Mouse (Mus musculus) erythroblast, embryonic 14.5 days (primary cell): Measurements from ENCODE around the gene Hmga2. TPM values are rescaled to one million over a fixed set of nuclear protein-coding genes. Genes with fewer than 3 reads are reported as not detected.
"Not testable (repeated sequence)": the region's sequence is repeated elsewhere in the genome, so short reads cannot be mapped to it uniquely, and the experiment has no call there.

Source experiments
- H3K27me3 ChIP-seq: 2 replicates; pipeline ENCODE4 v1.6.1; 2012; ENCODE audit warnings: inconsistent platforms; ENCODE audit not compliant: control insufficient read depth
- H3K36me3 ChIP-seq: 2 replicates; pipeline ENCODE4 v1.6.1; 2012; ENCODE audit warnings: mild to moderate bottlenecking, inconsistent platforms; ENCODE audit not compliant: control insufficient read depth
- H3K4me1 ChIP-seq: 2 replicates; pipeline ENCODE4 v1.6.1; 2012; ENCODE audit warnings: inconsistent platforms; ENCODE audit not compliant: control insufficient read depth
- H3K4me3 ChIP-seq: replicated peaks from 2 replicates; pipeline ENCODE3; 2012; ENCODE audit warnings: moderate library complexity, mild to moderate bottlenecking, inconsistent platforms
- H3K9me3 ChIP-seq: 2 replicates; pipeline ENCODE4 v1.6.1; 2012; ENCODE audit warnings: low read length, inconsistent platforms, mixed read lengths; ENCODE audit not compliant: control insufficient read depth
- GATA1 ChIP-seq: IDR thresholded peaks from 2 replicates; pipeline ENCODE4 v1.6.1; 2012; ENCODE audit warnings: low read length, inconsistent platforms, mixed read lengths
- TAL1 ChIP-seq: IDR thresholded peaks from 3 replicates; pipeline ENCODE4 v1.6.1; 2012; ENCODE audit warnings: low read length, inconsistent platforms, mixed read lengths
- polyA plus RNA-seq: library from polyadenylated mRNA; stranded (reverse); fragments of >175 nt; gene quantifications from 2 replicates; pipeline ENCODE4 v1.2.3, GENCODE M21; 2012

Gene Hmga2
- polyA plus RNA-seq, 1 experiment = 0.05 TPM

- Histone ChIP-seq H3K27me3 (no peaks in the 10 kb centered on the region), H3K36me3 (no peaks in the 10 kb centered on the region), H3K4me1 (no peaks in the 10 kb centered on the region), H3K4me3 (no peak overlapping the region), H3K9me3 (no peaks in the 10 kb centered on the region)
- TF ChIP-seq GATA1 (no peak), TAL1 (no peak)
These were observed 121.7 kb downstream of the Hmga2 start for GRCm38 (mm10) chr10:120354523-120355030.

DNA sequence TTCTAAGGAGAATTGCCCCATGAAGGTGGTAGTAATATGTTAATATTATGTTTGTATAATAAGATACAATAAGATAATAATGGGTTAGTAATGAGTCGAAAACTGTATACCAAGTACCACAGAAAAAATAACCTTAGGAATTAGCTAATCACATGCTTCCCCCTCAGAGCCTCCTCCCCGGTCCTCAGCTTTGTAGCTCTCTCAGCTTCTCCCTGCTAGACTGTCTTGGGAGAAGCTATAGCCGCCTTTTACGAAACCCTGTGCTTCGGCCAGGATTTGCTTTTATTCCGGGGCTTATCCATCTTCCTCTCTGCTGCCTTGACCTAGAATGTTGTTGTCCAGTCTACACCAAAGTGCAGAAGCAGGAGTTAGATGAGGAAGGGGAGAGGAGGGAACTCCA, 130.9 kb downstream of the Hmga2 start:
- no peaks in the 10 kb centered on the region for H3K9me3 ChIP-seq
- H3K4me3 ChIP-seq = no peak overlapping the region
- no peaks in the 10 kb centered on the region for H3K4me1 ChIP-seq
- no peaks in the 10 kb centered on the region for H3K27me3 ChIP-seq
- no peaks in the 10 kb centered on the region for H3K36me3 ChIP-seq
- no peak for TF ChIP-seq GATA1
- TF ChIP-seq TAL1 = no peak

DNA sequence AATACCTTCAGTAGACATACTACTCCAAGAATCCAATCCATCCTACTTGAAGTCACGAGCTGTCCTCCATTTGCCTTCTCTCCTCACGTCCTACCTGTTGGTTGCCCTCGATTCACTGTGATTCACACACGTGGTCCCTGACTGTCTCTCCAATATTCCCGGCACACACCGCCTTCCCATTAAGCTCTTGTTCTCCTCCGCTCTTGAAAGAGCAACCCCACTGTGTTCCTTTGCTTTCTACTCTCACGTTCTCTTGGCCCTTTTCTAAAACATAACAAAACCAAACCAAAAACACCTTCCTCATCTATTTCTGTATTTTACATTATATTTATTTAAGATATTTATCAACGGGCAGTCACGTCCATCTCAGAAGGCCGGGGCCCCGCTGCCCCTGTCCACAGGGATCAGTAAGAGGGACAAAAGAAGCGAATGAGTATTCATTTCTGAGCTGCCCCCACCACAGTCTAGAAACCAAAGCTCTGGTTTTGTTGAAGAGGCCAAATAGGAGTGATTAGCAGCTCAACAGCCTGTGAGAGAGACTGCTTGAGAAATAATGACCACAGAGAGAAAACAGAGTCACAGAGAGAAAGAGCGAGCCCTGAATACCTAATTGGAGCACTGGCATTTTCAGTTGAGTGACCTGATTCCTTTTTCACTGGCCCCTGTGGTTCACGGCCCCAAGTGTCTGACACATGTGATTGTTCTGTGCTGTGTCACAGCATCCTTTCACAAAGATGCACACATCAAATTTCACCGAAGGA, 131.5 kb downstream of the Hmga2 start:
- H3K36me3 ChIP-seq = no peaks in the 10 kb centered on the region
- H3K9me3 ChIP-seq = no peaks in the 10 kb centered on the region
- H3K4me3 ChIP-seq = no peak overlapping the region
- no peaks in the 10 kb centered on the region for H3K4me1 ChIP-seq
- H3K27me3 ChIP-seq = no peaks in the 10 kb centered on the region
- TF ChIP-seq TAL1 (no peak), GATA1 (no peak)

GRCm38 (mm10) chr10:120339906-120340305, 136.4 kb downstream of the Hmga2 start:
- H3K36me3 ChIP-seq, H3K4me3 ChIP-seq, H3K9me3 ChIP-seq, H3K27me3 ChIP-seq, H3K4me1 ChIP-seq: not testable (repeated sequence)

GRCm38 (mm10) chr10:120339324-120339723, 136.9 kb downstream of the Hmga2 start:
- Histone ChIP-seq H3K4me3 (no peak overlapping the region), H3K36me3 (no peaks in the 10 kb centered on the region), H3K9me3 (no peaks in the 10 kb centered on the region), H3K4me1 (no peaks in the 10 kb centered on the region), H3K27me3 (no peaks in the 10 kb centered on the region)
- TF ChIP-seq GATA1 (no peak), TAL1 (no peak)

DNA sequence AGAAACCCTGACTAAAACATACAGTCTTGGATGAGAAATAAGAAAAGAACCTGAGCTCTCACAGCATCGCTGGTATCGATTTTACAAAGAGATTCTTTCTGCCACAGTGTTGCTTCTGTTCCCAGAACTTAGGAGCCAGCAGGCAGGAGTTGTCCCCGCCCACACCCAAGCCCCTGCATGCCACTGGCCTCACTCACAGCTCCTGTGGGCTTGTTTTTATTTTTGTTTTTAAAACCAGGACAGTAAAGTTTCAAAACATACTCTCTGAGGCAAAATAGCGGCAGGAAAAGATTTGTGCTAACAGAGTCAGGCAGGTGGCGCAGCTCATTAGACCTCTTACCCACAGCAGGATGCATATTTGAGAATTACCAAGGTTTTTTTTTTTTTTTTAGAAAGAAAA, 137.4 kb downstream of the Hmga2 start:
- H3K27me3 ChIP-seq = no peaks in the 10 kb centered on the region
- no peaks in the 10 kb centered on the region for H3K9me3 ChIP-seq
- no peaks in the 10 kb centered on the region for H3K36me3 ChIP-seq
- TF ChIP-seq TAL1 (no peak), GATA1 (no peak)
- no peak overlapping the region for H3K4me3 ChIP-seq
- no peaks in the 10 kb centered on the region for H3K4me1 ChIP-seq

- H3K4me1 ChIP-seq = not testable (repeated sequence)
These were observed 137.8 kb downstream of the Hmga2 start for GRCm38 (mm10) chr10:120338431-120338830.

DNA sequence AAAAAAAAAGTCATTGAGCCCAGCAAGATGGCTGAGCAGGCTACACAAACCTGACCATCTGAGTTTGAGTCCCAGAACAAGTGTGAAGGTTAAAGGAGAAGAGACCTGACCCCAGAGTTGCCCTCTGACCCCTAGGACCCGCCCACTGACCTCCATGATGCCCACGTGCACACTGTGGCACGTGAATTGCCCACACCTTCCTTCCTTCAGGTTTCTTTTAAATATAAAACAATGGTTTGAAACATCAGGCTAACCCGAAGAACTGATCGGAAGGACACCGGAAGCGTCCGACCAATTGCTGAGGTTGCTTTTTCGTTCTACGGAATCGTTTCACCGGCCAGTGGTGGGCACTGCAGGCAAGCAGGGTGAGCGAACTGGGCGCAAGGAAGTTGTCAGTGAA, 148.3 kb downstream of the Hmga2 start:
- Histone ChIP-seq H3K4me1 (no peaks in the 10 kb centered on the region), H3K9me3 (no peaks in the 10 kb centered on the region), H3K27me3 (no peaks in the 10 kb centered on the region), H3K36me3 (no peaks in the 10 kb centered on the region), H3K4me3 (no peak overlapping the region)
- TF ChIP-seq GATA1 (no peak), TAL1 (no peak)

More at GRCm38 (mm10) chr10:120338431-120338830, 137.8 kb downstream of the Hmga2 start:
- not testable (repeated sequence) for H3K27me3 ChIP-seq, H3K9me3 ChIP-seq, H3K4me3 ChIP-seq, H3K36me3 ChIP-seq

- H3K4me1 ChIP-seq = no peaks in the 10 kb centered on the region
- no peaks in the 10 kb centered on the region for H3K36me3 ChIP-seq
- no peaks in the 10 kb centered on the region for H3K27me3 ChIP-seq
- no peak overlapping the region for H3K4me3 ChIP-seq
- peaks cover 3% of the 10 kb centered on the region; the same call in 1 of the 2 replicates for H3K9me3 ChIP-seq
- no peak for TF ChIP-seq GATA1
- TF ChIP-seq TAL1 = no peak
These were observed 152.6 kb downstream of the Hmga2 start for GRCm38 (mm10) chr10:120323584-120324203.
